Mouse (Mus musculus) heart, embryonic 11.5 days (tissue): ENCODE data around the gene Cox8b. TPM values are rescaled to one million over a fixed set of nuclear protein-coding genes. Genes with fewer than 3 reads are reported as not detected.

Experiments used
- ATAC-seq: fragments of 200-750 bp; cut with Nextera tagmentation; replicated peaks from 2 replicates; pipeline ENCODE4 v1.8.0; 2017; ENCODE audit warnings: moderate library complexity; ENCODE audit not compliant: insufficient number of reproducible peaks, low FRiP score, low TSS enrichment
- H3K27ac ChIP-seq: fragments of 300-500 bp; sonication (generic); 2 replicates; pipeline ENCODE4 v1.5.1; 2014; ENCODE audit warnings: mild to moderate bottlenecking, low read depth, low read length
- H3K27me3 ChIP-seq: fragments of 300-500 bp; sonication (generic); 2 replicates; pipeline ENCODE4 v1.6.1; 2014; ENCODE audit warnings: mild to moderate bottlenecking, low read length, mixed read lengths; ENCODE audit not compliant: control insufficient read depth, insufficient read depth
- H3K36me3 ChIP-seq: fragments of 300-500 bp; sonication (generic); 2 replicates; pipeline ENCODE4 v1.6.1; 2014; ENCODE audit warnings: mild to moderate bottlenecking, low read length, moderate library complexity, mixed read lengths; ENCODE audit not compliant: control insufficient read depth, insufficient read depth
- H3K4me1 ChIP-seq: fragments of 300-500 bp; sonication (generic); 2 replicates; pipeline ENCODE4 v1.6.1; 2014; ENCODE audit warnings: low read length; ENCODE audit not compliant: control insufficient read depth, insufficient read depth
- H3K4me2 ChIP-seq: fragments of 300-500 bp; sonication (generic); 2 replicates; pipeline ENCODE4 v1.6.1; 2014; ENCODE audit warnings: mild to moderate bottlenecking, moderate library complexity
- H3K4me3 ChIP-seq: fragments of 300-500 bp; sonication (generic); 2 replicates; pipeline ENCODE4 v1.5.1; 2014; ENCODE audit warnings: low read depth, low read length
- H3K9ac ChIP-seq: fragments of 300-500 bp; sonication (generic); 2 replicates; pipeline ENCODE4 v1.6.1; 2014; ENCODE audit warnings: mild to moderate bottlenecking, low read depth, low read length, moderate library complexity
- H3K9me3 ChIP-seq: fragments of 300-500 bp; sonication (generic); replicated peaks from 2 replicates; pipeline ENCODE4 v1.6.1; 2016; ENCODE audit warnings: low read length; ENCODE audit not compliant: control insufficient read depth
- WGBS: fragments of 180-500 bp; shearing (Covaris S2); extraction: QIAGEN DNeasy Blood & Tissue Kit; methylation state at CpG from one replicate; pipeline ENCODE4 v1.1.7; 2014; ENCODE audit not compliant: insufficient replicate concordance; 5-methylcytosine and 5-hydroxymethylcytosine counted together
- polyA plus RNA-seq: library from polyadenylated mRNA; unstranded; fragments of >200 nt; fragmentation: Nextera tagmentation; extraction: Ambion mirVana; gene quantifications from 2 replicates; pipeline ENCODE4 v1.2.1, GENCODE M21; 2014

Cox8b gene
- polyA plus RNA-seq: 69.2 and 75.4 TPM in 2 replicates

- H3K9ac ChIP-seq: peak within 1 kb of the TSS; percentile 60; the same call in 1 of the 2 replicates
- H3K27ac ChIP-seq: peak within 1 kb of the TSS; percentile 62
- peaks cover 7% of the 10 kb centered on the region; the same call in 1 of the 2 replicates for H3K4me1 ChIP-seq
- H3K4me2 ChIP-seq: peak within 1 kb of the TSS; percentile 39
- ATAC-seq: no peak
- H3K9me3 ChIP-seq: no peaks in the 10 kb centered on the region
- WGBS: 54% methylated on average over 10 of the region's 10 CpGs
- peak within 1 kb of the TSS; percentile 8; the same call in 1 of the 2 replicates for H3K4me3 ChIP-seq
- H3K27me3 ChIP-seq: no peaks in the 10 kb centered on the region
- H3K36me3 ChIP-seq: peaks cover 12% of the 10 kb centered on the region
These were observed at the start of gene Cox8b for GRCm38 (mm10) chr7:140900220-140900619. Gene Cox8b (minus strand): TSS chr7:140900446.

GRCm38 (mm10) chr7:140949255-140949654 is 49.0 kb upstream of the Cox8b start:
- Histone ChIP-seq H3K27ac (no peak overlapping the region), H3K4me1 (peaks cover 6% of the 10 kb centered on the region; the same call in 1 of the 2 replicates), H3K27me3 (no peaks in the 10 kb centered on the region), H3K36me3 (no peaks in the 10 kb centered on the region), H3K9ac (no peak overlapping the region), H3K4me2 (no peak overlapping the region), H3K4me3 (no peak overlapping the region), H3K9me3 (no peaks in the 10 kb centered on the region)
- WGBS: 87% methylated on average over 6 of the region's 6 CpGs
- ATAC-seq: no peak

- 35% methylated on average over 8 of the region's 8 CpGs for WGBS
- Histone ChIP-seq H3K9me3 (no peaks in the 10 kb centered on the region), H3K27ac (peak overlapping the region; percentile 70), H3K4me3 (no peak overlapping the region), H3K27me3 (no peaks in the 10 kb centered on the region), H3K4me2 (no peak overlapping the region), H3K36me3 (no peaks in the 10 kb centered on the region), H3K4me1 (peaks cover 6% of the 10 kb centered on the region; the same call in 1 of the 2 replicates), H3K9ac (no peak overlapping the region)
- ATAC-seq: no peak
These were observed 47.9 kb upstream of the Cox8b start for GRCm38 (mm10) chr7:140948161-140948560.

- H3K36me3 ChIP-seq: no peaks in the 10 kb centered on the region
- 29% methylated on average over 7 of the region's 7 CpGs for WGBS
- ATAC-seq: 0 out of 2 replicates have a peak, but pooled peaks have one; percentile 3
These were observed 46.7 kb upstream of the Cox8b start for GRCm38 (mm10) chr7:140946980-140947379.

GRCm38 (mm10) chr7:140946311-140946710 is 46.1 kb upstream of the Cox8b start:
- no peaks in the 10 kb centered on the region for H3K36me3 ChIP-seq
- H3K9me3 ChIP-seq: no peaks in the 10 kb centered on the region
- 83% methylated on average over 10 of the region's 10 CpGs for WGBS
- H3K4me3 ChIP-seq: no peak overlapping the region
- ATAC-seq: no peak
- peak overlapping the region; percentile 70 for H3K27ac ChIP-seq
- no peaks in the 10 kb centered on the region for H3K27me3 ChIP-seq
- H3K4me2 ChIP-seq: no peak overlapping the region
- no peak overlapping the region for H3K9ac ChIP-seq
- peaks cover 6% of the 10 kb centered on the region for H3K4me1 ChIP-seq

More at GRCm38 (mm10) chr7:140946980-140947379, 46.7 kb upstream of the Cox8b start:
- Histone ChIP-seq H3K4me3 (no peak overlapping the region), H3K9ac (0 out of 2 replicates have a peak overlapping the region, but pooled peaks have one; percentile 22), H3K4me2 (no peak overlapping the region), H3K27ac (peak overlapping the region; percentile 70), H3K27me3 (no peaks in the 10 kb centered on the region), H3K4me1 (peaks cover 6% of the 10 kb centered on the region), H3K9me3 (no peaks in the 10 kb centered on the region)

- Histone ChIP-seq H3K36me3 (no peaks in the 10 kb centered on the region), H3K9me3 (no peaks in the 10 kb centered on the region), H3K9ac (no peak overlapping the region), H3K4me1 (peaks cover 6% of the 10 kb centered on the region), H3K4me2 (no peak overlapping the region), H3K27ac (no peak overlapping the region), H3K27me3 (no peaks in the 10 kb centered on the region), H3K4me3 (no peak overlapping the region)
- WGBS: 80% methylated on average over 5 of the region's 5 CpGs
- ATAC-seq: no peak
These were observed 45.0 kb upstream of the Cox8b start for GRCm38 (mm10) chr7:140945247-140945646.

GRCm38 (mm10) chr7:140944236-140944635 is 44.0 kb upstream of the Cox8b start:
- H3K9me3 ChIP-seq: no peaks in the 10 kb centered on the region
- peaks cover 6% of the 10 kb centered on the region for H3K4me1 ChIP-seq
- H3K4me3 ChIP-seq: no peak overlapping the region
- 84% methylated on average over 7 of the region's 7 CpGs for WGBS
- no peaks in the 10 kb centered on the region for H3K27me3 ChIP-seq
- H3K4me2 ChIP-seq: no peak overlapping the region
- no peak overlapping the region for H3K27ac ChIP-seq
- ATAC-seq: no peak
- no peak overlapping the region for H3K9ac ChIP-seq
- H3K36me3 ChIP-seq: no peaks in the 10 kb centered on the region

- 78% methylated on average over 4 of the region's 4 CpGs for WGBS
- H3K4me2 ChIP-seq: no peak overlapping the region
- peaks cover 5% of the 10 kb centered on the region for H3K4me1 ChIP-seq
- H3K27ac ChIP-seq: no peak overlapping the region
- H3K9me3 ChIP-seq: no peaks in the 10 kb centered on the region
- H3K4me3 ChIP-seq: no peak overlapping the region
- no peaks in the 10 kb centered on the region for H3K36me3 ChIP-seq
- peaks cover 3% of the 10 kb centered on the region; the same call in 1 of the 2 replicates for H3K27me3 ChIP-seq
- no peak overlapping the region for H3K9ac ChIP-seq
- ATAC-seq: no peak
These were observed 43.1 kb upstream of the Cox8b start for GRCm38 (mm10) chr7:140943356-140943755.

GRCm38 (mm10) chr7:140942811-140943210 is 42.6 kb upstream of the Cox8b start:
- 88% methylated on average over 10 of the region's 10 CpGs for WGBS
- Histone ChIP-seq H3K9ac (no peak overlapping the region), H3K27ac (no peak overlapping the region), H3K9me3 (no peaks in the 10 kb centered on the region), H3K36me3 (no peaks in the 10 kb centered on the region), H3K4me1 (peaks cover 2% of the 10 kb centered on the region; the same call in 1 of the 2 replicates), H3K27me3 (peaks cover 3% of the 10 kb centered on the region; the same call in 1 of the 2 replicates), H3K4me2 (no peak overlapping the region), H3K4me3 (no peak overlapping the region)
- no peak for ATAC-seq
